In genomic region chr11:74870544-74870943, GRCm38 (mm10) we compare ENCODE assay signal across 15 mouse cellular contexts. TPM values are rescaled to one million over a fixed set of nuclear protein-coding genes. Genes with fewer than 3 reads are reported as not detected.
A peak's percentile ranks its signal among the peaks of the same experiment; 100 is the strongest.
DNase-seq lines count a peak whose midpoint lies in the region; ATAC-seq and TF ChIP-seq lines count a peak whose summit lies in the region.
"Had no signal": no experiment of that assay in that cellular context is flagged by ENCODE, and none has a peak within 500 bp of the region (broad histone marks: within the 10 kb centered on the region; RNA-seq: fewer than 3 reads in every experiment).

No protein-coding gene starts in this region.

- 0 out of 2 replicates have a peak, but pooled peaks cover 4% of the 10 kb centered on the region for H3K36me3 ChIP-seq in limb, embryonic 15.5 days
- no peaks in the 10 kb centered on the region for H3K36me3 ChIP-seq in limb, embryonic 10.5 days
- peaks cover 23% of the 10 kb centered on the region for H3K36me3 ChIP-seq in hindbrain, embryonic 15.5 days
- H3K36me3 ChIP-seq in midbrain, postnatal 0 days (ENCODE audit: insufficient read depth, low read length): peaks cover 24% of the 10 kb centered on the region
- H3K36me3 ChIP-seq in forebrain, embryonic 14.5 days (ENCODE audit: control insufficient read depth, insufficient read depth, low read length): peaks cover 20% of the 10 kb centered on the region

- no peak overlapping the region for H3K4me3 ChIP-seq in limb, embryonic 15.5 days
- no peak overlapping the region for H3K4me3 ChIP-seq in limb, embryonic 10.5 days
- peak overlapping the region; percentile 9; the same call in 1 of the 2 replicates for H3K4me3 ChIP-seq in gastrocnemius, adult 2 months
- H3K4me3 ChIP-seq in hindbrain, embryonic 15.5 days: no peak overlapping the region
- no peak overlapping the region for H3K4me3 ChIP-seq in midbrain, postnatal 0 days (ENCODE audit: low read depth, low read length)
- H3K4me3 ChIP-seq in forebrain, embryonic 14.5 days (ENCODE audit: low read depth, low read length): no peak overlapping the region
- H3K4me3 ChIP-seq: heart, adult 2 months; kidney, embryonic 15.5 days; left cerebral cortex, adult 2 months had no signal

- no peaks in the 10 kb centered on the region for H3K27me3 ChIP-seq in limb, embryonic 15.5 days
- H3K27me3 ChIP-seq in limb, embryonic 10.5 days (ENCODE audit: low read depth, poor library complexity, severe bottlenecking): no peaks in the 10 kb centered on the region
- H3K27me3 ChIP-seq in hindbrain, embryonic 15.5 days: no peaks in the 10 kb centered on the region
- H3K27me3 ChIP-seq in midbrain, postnatal 0 days (ENCODE audit: insufficient read depth, low read length): no peaks in the 10 kb centered on the region
- no peaks in the 10 kb centered on the region for H3K27me3 ChIP-seq in forebrain, embryonic 14.5 days (replicated peaks; ENCODE audit: control insufficient read depth, insufficient read depth, low read length)
- H3K27me3 ChIP-seq: CH12.LX; kidney, embryonic 15.5 days had no signal

- H3K9me3 ChIP-seq in limb, embryonic 15.5 days: no peaks in the 10 kb centered on the region
- H3K9me3 ChIP-seq in limb, embryonic 10.5 days (replicated peaks): no peaks in the 10 kb centered on the region
- H3K9me3 ChIP-seq in hindbrain, embryonic 15.5 days: no peaks in the 10 kb centered on the region
- H3K9me3 ChIP-seq in midbrain, postnatal 0 days (ENCODE audit: low read length): no peaks in the 10 kb centered on the region
- no peaks in the 10 kb centered on the region for H3K9me3 ChIP-seq in forebrain, embryonic 14.5 days (replicated peaks; ENCODE audit: control insufficient read depth, low read length)
- H3K9me3 ChIP-seq: kidney, embryonic 15.5 days had no signal

- TF ChIP-seq CTCF in gastrocnemius, adult 2 months (IDR thresholded peaks at IDR 0.05): no peak
- no peak for TF ChIP-seq CTCF in midbrain, postnatal 0 days (IDR thresholded peaks at IDR 0.05)

- H3K4me2 ChIP-seq in limb, embryonic 15.5 days: no peak overlapping the region
- no peak overlapping the region for H3K4me2 ChIP-seq in hindbrain, embryonic 15.5 days
- H3K4me2 ChIP-seq in midbrain, postnatal 0 days (ENCODE audit: low read depth, low read length, poor library complexity, severe bottlenecking): no peak overlapping the region
- no peak overlapping the region for H3K4me2 ChIP-seq in forebrain, embryonic 14.5 days (ENCODE audit: low read length)
- H3K4me2 ChIP-seq: kidney, embryonic 15.5 days had no signal

- intact Hi-C loops in gastrocnemius, adult 2 months (cut with DNase I): no loop called here

- peak overlapping the region; percentile 24; the same call in 1 of the 2 replicates for H3K27ac ChIP-seq in limb, embryonic 15.5 days
- H3K27ac ChIP-seq in limb, embryonic 10.5 days: no peak overlapping the region
- H3K27ac ChIP-seq in gastrocnemius, adult 2 months: peak overlapping the region; percentile 74
- peak overlapping the region; percentile 9; the same call in 1 of the 2 replicates for H3K27ac ChIP-seq in hindbrain, embryonic 15.5 days (replicated peaks)
- peak overlapping the region; percentile 71; the same call in 1 of the 2 replicates for H3K27ac ChIP-seq in midbrain, postnatal 0 days (ENCODE audit: low read depth, low read length)
- H3K27ac ChIP-seq in forebrain, embryonic 14.5 days (ENCODE audit: low read depth, low read length): no peak overlapping the region
- H3K27ac ChIP-seq: heart, adult 2 months; kidney, embryonic 15.5 days; liver, embryonic 14.5 days had no signal

- H3K4me1 ChIP-seq in limb, embryonic 15.5 days: peaks cover 35% of the 10 kb centered on the region
- peaks cover 12% of the 10 kb centered on the region for H3K4me1 ChIP-seq in limb, embryonic 10.5 days
- peaks cover 38% of the 10 kb centered on the region for H3K4me1 ChIP-seq in hindbrain, embryonic 15.5 days (replicated peaks)
- peaks cover 6% of the 10 kb centered on the region for H3K4me1 ChIP-seq in midbrain, postnatal 0 days (ENCODE audit: insufficient read depth, low read length)
- peaks cover 8% of the 10 kb centered on the region for H3K4me1 ChIP-seq in forebrain, embryonic 14.5 days (ENCODE audit: control insufficient read depth, insufficient read depth, low read length)

- no peak for ATAC-seq in limb, embryonic 15.5 days (ENCODE audit: insufficient number of reproducible peaks, low FRiP score, low TSS enrichment, low read depth)
- no peak for ATAC-seq in hindbrain, embryonic 15.5 days (ENCODE audit: low FRiP score, low read depth)
- no peak for ATAC-seq in midbrain, postnatal 0 days (ENCODE audit: low FRiP score)
- no peak for ATAC-seq in forebrain, embryonic 14.5 days

- no peak overlapping the region for H3K9ac ChIP-seq in limb, embryonic 15.5 days
- no peak overlapping the region for H3K9ac ChIP-seq in hindbrain, embryonic 15.5 days
- no peak overlapping the region for H3K9ac ChIP-seq in midbrain, postnatal 0 days (replicated peaks; ENCODE audit: low read length, poor library complexity, severe bottlenecking)
- no peak overlapping the region for H3K9ac ChIP-seq in forebrain, embryonic 14.5 days (ENCODE audit: low read length)
- H3K9ac ChIP-seq: forebrain, postnatal 0 days; kidney, embryonic 15.5 days; liver, embryonic 14.5 days had no signal

- 60% methylated on average over 4 of the region's 4 CpGs for WGBS in limb, embryonic 15.5 days
- 79% methylated on average over 4 of the region's 4 CpGs for WGBS in limb, embryonic 10.5 days
- WGBS in hindbrain, embryonic 15.5 days: 80% methylated on average over 4 of the region's 4 CpGs
- WGBS in midbrain, postnatal 0 days: 74% methylated on average over 4 of the region's 4 CpGs
- WGBS in forebrain, embryonic 14.5 days: 83% methylated on average over 4 of the region's 4 CpGs

- DNase-seq in limb, embryonic 10.5 days (ENCODE audit: low spot score): no peak
- DNase-seq in gastrocnemius, adult 2 months: peak; percentile 69
- DNase-seq in midbrain, postnatal 0 days (ENCODE audit: low spot score): no peak
- no peak for DNase-seq in adrenal gland, adult 8-10 months
- no peak for DNase-seq in layer of hippocampus, postnatal 25 days (ENCODE audit: extremely low spot score in 1 of 2, low spot score in 1 of 2)
- DNase-seq in forebrain, embryonic 14.5 days (ENCODE audit: low spot score): no peak
- DNase-seq: heart, postnatal 36 days had no signal

RNA-seq across cellular contexts. Expression of gene Sgsm2, which starts 26.3 kb away (rescaled TPM):
- 5.8 and 6.6 TPM in 2 replicates for polyA plus RNA-seq in limb, embryonic 15.5 days (2015; fragmentation: Nextera tagmentation; extraction: Ambion mirVana)
- polyA plus RNA-seq in limb, embryonic 10.5 days (2016; fragmentation: Nextera tagmentation; extraction: Ambion mirVana): 3.0 and 4.1 TPM in 2 replicates
- 1 to 10 TPM; 2.1 TPM for total RNA-seq in gastrocnemius, adult 2 months (2021)
- 25.9 and 29.9 TPM in 2 replicates for polyA plus RNA-seq in hindbrain, embryonic 15.5 days (2015; fragmentation: Nextera tagmentation; extraction: Ambion mirVana)
- total RNA-seq in midbrain, postnatal 0 days (2014; rRNA removed): 49.1 and 62.8 TPM in 2 replicates
- polyA plus RNA-seq in midbrain, postnatal 0 days (2015; fragmentation: Nextera tagmentation; extraction: Ambion mirVana): 28.1 and 28.8 TPM in 2 replicates
- total RNA-seq in adrenal gland, adult 8-10 months (2022): 10 to 100 TPM; 29.2 to 30.5 (median 30.0) TPM
- total RNA-seq in layer of hippocampus, postnatal 25 days (2021): 10 to 100 TPM; 82.9 to 86.4 TPM
- polyA plus RNA-seq in forebrain, embryonic 14.5 days (2014; fragmentation: Nextera tagmentation; extraction: Ambion mirVana): 8.3 and 10.6 TPM in 2 replicates

RNA-seq across cellular contexts. Expression of gene Tsr1, which starts 27.3 kb away (rescaled TPM):
- polyA plus RNA-seq in limb, embryonic 15.5 days (2015; fragmentation: Nextera tagmentation; extraction: Ambion mirVana): 45.4 and 46.6 TPM in 2 replicates
- 55.3 and 61.4 TPM in 2 replicates for polyA plus RNA-seq in limb, embryonic 10.5 days (2016; fragmentation: Nextera tagmentation; extraction: Ambion mirVana)
- total RNA-seq in gastrocnemius, adult 2 months (2021): 10 to 100 TPM; 24.7 to 28.9 TPM
- polyA plus RNA-seq in hindbrain, embryonic 15.5 days (2015; fragmentation: Nextera tagmentation; extraction: Ambion mirVana): 26.5 and 29.0 TPM in 2 replicates
- total RNA-seq in midbrain, postnatal 0 days (2014; rRNA removed): 23.6 and 28.6 TPM in 2 replicates
- polyA plus RNA-seq in midbrain, postnatal 0 days (2015; fragmentation: Nextera tagmentation; extraction: Ambion mirVana): 21.2 and 22.9 TPM in 2 replicates
- 10 to 100 TPM; 40.9 to 45.4 (median 41.3) TPM for total RNA-seq in adrenal gland, adult 8-10 months (2022)
- 10 to 100 TPM; 32.6 to 32.9 TPM for total RNA-seq in layer of hippocampus, postnatal 25 days (2021)
- polyA plus RNA-seq in forebrain, embryonic 14.5 days (2014; fragmentation: Nextera tagmentation; extraction: Ambion mirVana): 33.2 and 38.2 TPM in 2 replicates

RNA-seq across cellular contexts. Expression of gene Mnt, which starts 39.8 kb away (rescaled TPM):
- 5.1 and 5.4 TPM in 2 replicates for polyA plus RNA-seq in limb, embryonic 15.5 days (2015; fragmentation: Nextera tagmentation; extraction: Ambion mirVana)
- polyA plus RNA-seq in limb, embryonic 10.5 days (2016; fragmentation: Nextera tagmentation; extraction: Ambion mirVana): 4.8 and 5.7 TPM in 2 replicates
- 10 to 100 TPM in 1 of 2 experiments, 1 to 10 TPM in 1; 6.1 to 11.6 TPM for total RNA-seq in gastrocnemius, adult 2 months (2021)
- polyA plus RNA-seq in hindbrain, embryonic 15.5 days (2015; fragmentation: Nextera tagmentation; extraction: Ambion mirVana): 8.7 and 9.7 TPM in 2 replicates
- 17.6 and 18.6 TPM in 2 replicates for total RNA-seq in midbrain, postnatal 0 days (2014; rRNA removed)
- polyA plus RNA-seq in midbrain, postnatal 0 days (2015; fragmentation: Nextera tagmentation; extraction: Ambion mirVana): 7.4 and 8.4 TPM in 2 replicates
- total RNA-seq in adrenal gland, adult 8-10 months (2022): 10 to 100 TPM; 24.4 to 36.0 (median 27.1) TPM
- total RNA-seq in layer of hippocampus, postnatal 25 days (2021): 10 to 100 TPM; 28.9 to 34.4 TPM
- polyA plus RNA-seq in forebrain, embryonic 14.5 days (2014; fragmentation: Nextera tagmentation; extraction: Ambion mirVana): 6.8 and 7.6 TPM in 2 replicates

RNA-seq across cellular contexts. Expression of gene Smg6, which starts 55.1 kb away (rescaled TPM):
- 14.6 and 17.6 TPM in 2 replicates for polyA plus RNA-seq in limb, embryonic 15.5 days (2015; fragmentation: Nextera tagmentation; extraction: Ambion mirVana)
- 19.6 and 21.5 TPM in 2 replicates for polyA plus RNA-seq in limb, embryonic 10.5 days (2016; fragmentation: Nextera tagmentation; extraction: Ambion mirVana)
- 10 to 100 TPM; 11.9 to 12.4 TPM for total RNA-seq in gastrocnemius, adult 2 months (2021)
- polyA plus RNA-seq in hindbrain, embryonic 15.5 days (2015; fragmentation: Nextera tagmentation; extraction: Ambion mirVana): 13.5 and 14.1 TPM in 2 replicates
- 26.6 and 27.7 TPM in 2 replicates for total RNA-seq in midbrain, postnatal 0 days (2014; rRNA removed)
- 10.0 and 11.9 TPM in 2 replicates for polyA plus RNA-seq in midbrain, postnatal 0 days (2015; fragmentation: Nextera tagmentation; extraction: Ambion mirVana)
- total RNA-seq in adrenal gland, adult 8-10 months (2022): 10 to 100 TPM; 24.7 to 41.9 (median 33.3) TPM
- total RNA-seq in layer of hippocampus, postnatal 25 days (2021): 10 to 100 TPM; 27.9 to 31.2 TPM
- 12.9 and 13.7 TPM in 2 replicates for polyA plus RNA-seq in forebrain, embryonic 14.5 days (2014; fragmentation: Nextera tagmentation; extraction: Ambion mirVana)

RNA-seq across cellular contexts. Expression of gene Srr, which starts 55.2 kb away (rescaled TPM):
- polyA plus RNA-seq in limb, embryonic 15.5 days (2015; fragmentation: Nextera tagmentation; extraction: Ambion mirVana): 29.1 and 29.4 TPM in 2 replicates
- polyA plus RNA-seq in limb, embryonic 10.5 days (2016; fragmentation: Nextera tagmentation; extraction: Ambion mirVana): 13.2 and 17.3 TPM in 2 replicates
- total RNA-seq in gastrocnemius, adult 2 months (2021): 10 to 100 TPM; 18.9 to 26.7 TPM
- 36.3 and 38.3 TPM in 2 replicates for polyA plus RNA-seq in hindbrain, embryonic 15.5 days (2015; fragmentation: Nextera tagmentation; extraction: Ambion mirVana)
- 40.5 and 43.1 TPM in 2 replicates for total RNA-seq in midbrain, postnatal 0 days (2014; rRNA removed)
- 35.6 and 37.6 TPM in 2 replicates for polyA plus RNA-seq in midbrain, postnatal 0 days (2015; fragmentation: Nextera tagmentation; extraction: Ambion mirVana)
- total RNA-seq in adrenal gland, adult 8-10 months (2022): 10 to 100 TPM; 31.0 to 54.6 (median 51.0) TPM
- total RNA-seq in layer of hippocampus, postnatal 25 days (2021): 100 to 1,000 TPM; 108 to 109 TPM
- 45.9 and 56.0 TPM in 2 replicates for polyA plus RNA-seq in forebrain, embryonic 14.5 days (2014; fragmentation: Nextera tagmentation; extraction: Ambion mirVana)

Comparison
In these comparisons a context has a peak if more than half of its experiments do, and no peak if none do; other contexts are left out.
1. H3K27ac ChIP-seq: peak in limb, embryonic 15.5 days (single experiment), gastrocnemius, adult 2 months (single experiment), hindbrain, embryonic 15.5 days (single experiment) and midbrain, postnatal 0 days (single experiment); none in limb, embryonic 10.5 days (single experiment) and forebrain, embryonic 14.5 days (single experiment).